Mouse (Mus musculus): ENCODE results near the gene Ppt2.

Ppt2 gene

DNA sequence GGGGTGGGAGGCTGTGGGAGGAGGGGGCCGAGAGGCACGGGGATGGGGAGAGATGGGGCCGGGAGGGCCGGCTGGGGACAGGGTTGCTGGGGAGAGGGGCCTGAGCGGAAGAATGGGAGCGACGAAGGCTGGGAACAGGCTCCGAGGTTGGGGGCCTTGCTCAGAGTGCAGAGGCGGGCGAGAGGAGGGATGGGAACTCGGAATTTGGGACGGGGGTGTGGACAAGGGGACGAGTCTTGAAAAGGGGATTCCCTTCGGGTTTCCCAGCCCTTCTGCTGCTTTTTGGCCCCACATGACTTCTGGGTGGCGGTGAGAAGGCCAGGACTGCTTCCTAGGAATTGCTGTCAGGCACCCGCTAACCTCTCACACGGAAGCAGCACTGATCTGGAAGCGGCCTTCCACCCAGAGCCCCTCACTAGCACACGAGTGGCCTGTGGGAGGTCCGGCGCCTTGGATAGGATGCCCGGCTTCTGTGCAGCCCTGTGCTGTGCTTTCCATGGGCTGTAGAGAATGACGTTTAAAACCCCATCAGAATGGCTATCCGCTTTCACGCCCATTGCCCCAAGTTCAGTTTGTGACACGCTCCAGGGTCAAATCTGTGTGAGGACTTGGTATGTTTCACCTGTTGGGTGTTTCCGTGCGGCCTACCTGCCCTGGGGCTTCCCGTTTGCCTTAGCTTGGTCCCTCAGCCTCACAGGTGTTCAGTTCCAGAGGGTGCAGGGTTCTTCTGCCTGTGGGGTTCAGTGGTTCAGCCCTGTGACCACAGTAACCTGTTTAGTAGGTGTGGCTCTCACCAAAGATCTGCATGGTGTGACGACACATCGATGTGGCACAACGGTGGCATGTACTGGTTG is 21.9 kb downstream of the Ppt2 start:
- DNase-seq (ENCODE audit: low spot score): no peak

DNA sequence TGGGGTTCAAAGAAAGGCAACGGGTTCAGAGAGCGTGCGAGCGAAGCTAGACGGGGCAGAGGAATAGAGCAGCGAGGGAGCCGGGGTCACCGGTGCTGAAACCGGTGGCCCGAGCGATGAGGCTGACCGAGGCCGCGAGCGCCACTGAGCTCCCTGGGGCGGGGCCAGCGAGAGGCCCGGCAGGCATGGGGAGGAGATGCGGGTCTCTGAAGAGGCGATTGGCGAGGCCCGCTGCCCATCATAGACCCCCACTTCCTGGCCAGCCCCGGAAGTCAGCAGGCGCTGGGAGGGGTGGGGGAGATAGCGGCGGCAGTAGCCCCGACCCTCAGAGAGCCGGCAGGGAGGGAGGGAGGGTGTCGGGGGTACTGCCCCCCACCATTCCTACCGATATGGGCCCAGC is 22.7 kb downstream of the Ppt2 start:
- peak; percentile 93 for DNase-seq (ENCODE audit: low spot score)

DNA sequence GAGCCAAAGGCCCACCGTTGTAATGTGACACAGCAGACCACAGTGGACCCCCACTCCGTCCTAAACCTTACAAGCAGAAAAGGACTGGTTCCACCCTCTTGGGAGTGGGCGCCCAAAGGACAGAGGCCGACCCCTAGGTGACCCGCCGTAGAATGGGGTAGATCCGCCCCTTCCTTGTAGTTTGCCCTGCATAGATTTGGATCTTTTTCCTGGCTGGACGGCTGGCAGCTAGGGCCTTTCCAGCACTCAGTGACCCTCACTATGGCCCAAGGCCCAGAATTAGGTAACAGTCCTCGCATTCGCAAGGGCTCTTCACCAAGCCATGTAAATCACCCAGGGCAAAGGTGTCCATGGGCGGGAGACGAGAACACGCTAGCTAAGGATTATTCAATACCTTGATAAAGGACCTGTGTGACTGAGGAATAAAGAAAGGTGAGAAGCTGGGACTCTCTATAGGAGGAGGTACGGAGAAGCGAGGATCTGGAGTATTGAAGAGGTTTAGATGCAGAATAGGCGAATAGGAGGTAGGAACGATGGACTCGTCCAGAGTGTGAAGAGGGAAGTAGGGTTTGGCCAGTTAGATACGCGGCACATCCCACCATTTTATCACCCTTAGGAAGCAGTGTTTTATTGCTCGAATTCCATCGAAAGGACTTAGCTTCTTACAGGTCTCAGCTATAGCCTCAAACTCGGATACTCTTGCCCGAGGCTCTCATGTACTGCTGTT is 23.6 kb downstream of the Ppt2 start:
- no peak for DNase-seq (ENCODE audit: low spot score)

DNA sequence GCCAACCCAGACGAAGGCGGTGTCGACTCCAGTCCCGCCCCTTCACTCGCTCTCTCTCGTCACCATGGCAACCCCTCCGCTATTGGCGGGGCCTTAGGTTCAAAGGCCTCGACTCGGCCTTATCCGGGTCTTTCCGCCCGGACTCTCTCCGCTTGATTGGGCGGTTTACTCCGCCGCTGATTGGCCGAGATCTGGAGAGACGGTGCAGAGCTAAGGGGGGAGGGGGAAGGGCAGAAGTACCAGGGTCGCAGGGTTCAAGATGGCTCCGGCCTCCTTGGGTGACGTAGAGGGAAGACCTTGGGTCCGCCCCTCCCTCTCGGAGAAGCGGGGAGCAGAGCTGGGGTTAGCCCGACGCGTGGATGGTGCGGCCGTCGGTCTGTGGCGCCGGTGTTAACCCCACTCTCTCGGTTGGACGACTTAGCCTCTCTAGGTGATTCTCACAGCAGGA is 24.2 kb downstream of the Ppt2 start, which contains the start of gene Agpat1:
Agpat1 (plus strand) TSS at position 202 of the 448 bp plus-strand sequence.
- DNase-seq (ENCODE audit: low spot score): peak; percentile 98

DNA sequence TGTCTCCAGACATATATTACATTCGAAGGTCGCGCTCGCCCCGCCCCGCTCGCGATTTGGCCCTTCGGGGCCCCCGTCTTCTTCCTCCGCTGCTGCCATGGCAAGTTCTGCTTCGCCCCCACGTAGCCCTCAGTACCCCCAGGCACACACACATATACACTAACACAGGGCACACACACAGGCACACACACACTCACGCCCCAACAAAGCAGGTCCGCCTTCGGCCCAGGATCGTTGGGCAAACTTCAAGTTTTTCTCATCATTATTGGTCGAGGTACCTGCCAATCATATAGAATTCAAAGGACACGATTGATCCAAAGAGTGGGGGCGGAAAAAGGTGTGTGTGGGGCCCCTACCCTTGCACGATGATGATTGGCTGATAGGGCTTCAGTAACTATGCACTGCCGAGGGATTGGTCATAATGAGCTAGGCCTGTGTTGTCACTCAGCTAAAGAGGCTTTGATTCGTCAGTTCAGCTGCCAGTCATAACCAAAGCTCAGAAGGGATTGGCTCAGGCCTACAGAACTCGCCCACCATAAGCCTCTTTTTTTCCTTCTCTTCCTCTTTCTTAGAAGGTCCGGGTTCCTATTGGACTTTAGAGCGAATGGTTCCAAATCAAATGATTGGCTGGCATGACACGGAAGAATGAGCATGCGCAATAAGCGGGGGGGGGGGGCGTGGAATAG is 24.8 kb downstream of the Ppt2 start, which contains the start of gene Rnf5:
Rnf5 (minus strand) TSS at position 316 of the 686 bp plus-strand sequence.
- DNase-seq (ENCODE audit: low spot score): peak; percentile 97

DNA sequence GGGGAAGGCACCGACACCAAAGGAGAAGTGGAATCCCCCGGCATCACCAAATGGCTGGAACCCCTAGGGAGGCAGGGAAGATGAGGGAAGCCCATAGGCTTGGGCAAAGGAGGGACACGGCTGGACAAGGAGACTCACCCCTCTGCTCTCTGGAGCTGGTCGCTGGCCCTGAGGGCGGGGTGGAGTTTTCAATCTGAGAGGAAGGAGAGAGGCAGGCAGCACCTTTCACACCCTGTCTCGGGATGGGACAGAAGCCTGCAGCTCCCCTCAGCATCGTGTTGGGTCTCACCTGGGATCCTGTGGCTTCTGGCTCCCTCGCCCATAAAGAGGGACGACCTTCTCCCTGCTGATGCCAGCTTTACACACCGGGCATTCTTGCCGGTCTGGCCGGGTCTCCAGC is 26.5 kb downstream of the Ppt2 start:
- DNase-seq (ENCODE audit: low spot score): no peak

DNA sequence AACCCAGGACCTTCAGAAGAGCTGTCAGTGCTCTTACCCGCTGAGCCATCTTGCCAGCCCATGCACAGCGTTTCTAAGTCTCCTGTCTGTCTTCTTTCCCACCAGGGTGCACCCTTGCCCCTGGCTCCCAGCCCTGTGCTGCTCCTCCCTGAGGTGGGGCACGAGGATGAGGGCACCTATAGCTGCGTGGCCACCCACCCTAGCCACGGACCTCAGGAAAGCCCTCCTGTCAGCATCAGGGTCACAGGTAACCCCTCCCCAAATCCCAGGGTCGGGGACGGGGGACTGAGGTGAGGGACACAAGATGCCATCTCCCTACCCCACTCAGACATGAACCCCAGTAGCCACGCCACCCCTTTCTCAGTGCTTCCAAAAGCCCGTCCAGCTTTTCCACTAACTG is 28.4 kb downstream of the Ppt2 start:
- no peak for DNase-seq (ENCODE audit: low spot score)

DNA sequence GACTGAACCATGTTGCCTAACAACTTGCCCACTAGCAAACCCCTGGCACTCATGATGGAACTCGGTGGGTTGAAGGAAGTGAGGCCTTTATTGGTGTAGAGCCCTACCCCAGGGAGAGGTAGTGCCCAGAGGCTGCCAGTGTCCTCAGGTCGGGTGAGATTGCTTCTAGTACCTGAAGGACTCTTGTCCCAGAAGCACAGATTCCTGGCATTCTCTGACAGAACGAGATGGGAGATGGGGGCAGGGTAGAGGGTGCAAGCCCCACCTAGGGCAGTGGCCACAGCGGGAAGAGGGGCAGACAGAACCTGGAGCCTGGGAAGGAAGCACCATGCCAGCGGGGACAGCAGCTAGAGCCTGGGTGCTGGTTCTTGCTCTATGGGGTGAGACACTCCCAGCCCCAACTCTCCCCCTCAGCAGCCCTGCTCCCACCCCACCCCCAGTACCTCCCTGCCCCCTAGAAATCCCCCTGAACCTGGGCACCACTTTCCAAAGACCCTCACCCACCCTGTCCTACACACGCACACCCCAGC is 30.7 kb downstream of the Ppt2 start, which contains the start of gene Ager:
Ager (plus strand) TSS at position 297 of the 530 bp plus-strand sequence.
- DNase-seq (ENCODE audit: low spot score): no peak

DNA sequence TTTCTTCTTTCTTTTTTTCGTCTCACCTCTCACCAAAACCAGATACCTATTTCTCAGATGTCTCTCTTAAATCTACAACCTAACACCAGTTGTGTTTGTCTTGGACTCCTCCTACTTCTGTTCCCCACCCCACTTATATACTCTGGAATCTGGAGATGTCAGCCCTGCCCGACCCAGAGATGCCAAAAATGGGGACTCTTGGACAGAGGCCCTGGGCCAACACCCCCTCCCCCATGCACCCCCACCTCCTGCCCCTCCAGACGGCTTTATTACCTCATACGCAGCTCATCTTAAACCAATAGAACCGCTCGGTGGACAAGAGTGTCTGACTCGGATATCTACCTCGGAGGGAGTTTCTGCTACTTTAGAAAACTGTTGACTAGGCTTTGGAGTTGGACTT is 32.2 kb downstream of the Ppt2 start:
- no peak for DNase-seq (ENCODE audit: low spot score)

DNA sequence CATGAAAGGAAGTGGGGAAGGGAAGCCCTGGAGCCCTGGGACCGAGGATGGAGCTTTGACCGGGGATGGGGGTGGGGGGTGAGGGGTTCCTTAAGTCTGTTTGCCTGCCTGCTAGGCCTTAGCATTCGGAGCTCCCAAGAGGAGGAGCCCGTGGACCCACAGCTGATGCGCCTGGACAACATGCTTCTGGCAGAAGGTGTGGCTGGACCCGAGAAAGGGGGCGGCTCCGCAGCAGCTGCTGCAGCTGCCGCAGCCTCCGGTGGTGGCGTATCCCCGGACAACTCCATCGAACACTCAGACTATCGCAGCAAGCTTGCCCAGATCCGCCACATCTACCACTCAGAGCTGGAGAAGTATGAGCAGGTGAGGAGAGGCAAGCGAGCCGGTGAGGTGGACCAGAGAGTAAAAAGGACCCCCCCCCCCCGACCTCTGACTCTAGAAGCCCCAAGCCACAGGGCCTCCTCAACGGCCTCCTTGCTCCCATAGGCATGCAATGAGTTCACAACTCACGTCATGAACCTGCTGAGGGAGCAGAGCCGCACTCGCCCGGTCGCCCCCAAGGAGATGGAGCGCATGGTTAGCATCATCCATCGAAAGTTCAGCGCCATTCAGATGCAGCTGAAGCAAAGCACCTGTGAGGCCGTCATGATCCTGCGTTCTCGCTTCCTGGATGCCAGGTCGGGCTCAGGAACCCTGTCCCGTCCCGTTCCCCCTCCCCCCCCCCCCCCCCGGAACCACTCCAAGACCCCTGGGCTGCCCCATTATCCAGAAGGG is 34.4 kb downstream of the Ppt2 start:
- no peak for DNase-seq (ENCODE audit: low spot score)

DNA sequence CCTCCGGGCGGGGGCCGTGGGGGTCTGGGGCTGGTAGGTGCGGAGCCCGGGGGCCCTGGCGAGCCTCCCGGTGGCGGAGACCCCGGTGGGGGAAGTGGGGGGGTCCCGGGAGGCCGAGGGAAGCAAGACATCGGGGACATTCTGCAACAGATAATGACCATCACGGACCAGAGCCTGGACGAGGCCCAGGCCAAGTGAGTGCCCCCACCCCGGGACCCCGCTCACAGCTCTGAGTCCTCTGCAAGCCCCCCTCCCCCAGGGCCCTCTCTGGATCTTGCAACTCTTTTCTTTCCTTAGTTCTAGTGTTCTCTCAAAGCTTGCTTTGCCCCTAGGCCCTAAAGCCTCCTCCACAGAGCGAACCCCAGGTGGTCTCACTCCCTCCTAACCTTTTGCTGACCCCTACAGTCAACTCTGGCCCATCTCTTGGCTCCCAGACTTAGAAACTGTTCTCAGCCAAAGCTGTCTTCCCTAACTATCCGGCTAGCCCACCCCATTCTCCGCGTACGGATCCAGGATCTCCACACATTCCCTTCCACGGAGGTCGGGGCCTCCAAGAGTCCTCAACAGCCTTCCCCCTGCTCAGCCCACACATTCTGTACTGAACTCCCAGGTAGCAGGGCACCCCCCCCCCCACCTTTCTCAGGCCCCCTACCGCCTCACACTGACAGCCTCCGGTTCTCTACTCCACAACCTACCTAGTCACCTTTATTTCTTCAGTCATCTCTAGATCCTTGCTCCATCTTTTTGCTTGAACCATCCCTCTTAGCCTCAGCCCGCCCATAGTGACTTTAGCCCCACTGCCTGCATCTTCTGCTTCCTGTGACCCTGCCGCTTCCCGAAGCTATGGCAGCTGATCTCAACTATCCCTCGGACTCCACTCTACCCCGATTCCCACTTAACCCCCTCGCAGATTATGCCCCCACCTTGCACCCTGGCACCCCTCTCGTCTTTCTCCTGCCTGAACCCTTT is 35.4 kb downstream of the Ppt2 start:
- DNase-seq (ENCODE audit: low spot score): no peak

DNA sequence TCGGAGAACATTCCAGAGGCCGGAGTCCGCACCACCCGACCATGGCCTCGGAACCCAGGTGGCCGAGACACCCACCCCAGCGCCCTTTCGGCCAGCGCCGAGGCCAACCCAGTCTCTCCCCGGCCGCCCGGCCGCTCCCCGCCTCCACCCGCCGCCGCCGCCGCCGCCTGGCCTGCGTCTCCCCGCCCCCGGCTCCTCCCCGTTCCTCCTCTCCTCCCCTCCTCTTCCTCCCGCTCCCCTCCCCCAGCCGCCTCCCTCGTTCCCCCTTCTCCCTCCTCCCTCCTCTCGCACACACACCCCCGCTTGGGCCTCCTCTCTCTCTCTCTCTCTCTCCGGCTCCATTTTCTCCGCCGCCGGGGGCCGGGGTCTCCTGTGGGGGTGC is 36.3 kb downstream of the Ppt2 start:
- peak; percentile 73 for DNase-seq (ENCODE audit: low spot score)

DNA sequence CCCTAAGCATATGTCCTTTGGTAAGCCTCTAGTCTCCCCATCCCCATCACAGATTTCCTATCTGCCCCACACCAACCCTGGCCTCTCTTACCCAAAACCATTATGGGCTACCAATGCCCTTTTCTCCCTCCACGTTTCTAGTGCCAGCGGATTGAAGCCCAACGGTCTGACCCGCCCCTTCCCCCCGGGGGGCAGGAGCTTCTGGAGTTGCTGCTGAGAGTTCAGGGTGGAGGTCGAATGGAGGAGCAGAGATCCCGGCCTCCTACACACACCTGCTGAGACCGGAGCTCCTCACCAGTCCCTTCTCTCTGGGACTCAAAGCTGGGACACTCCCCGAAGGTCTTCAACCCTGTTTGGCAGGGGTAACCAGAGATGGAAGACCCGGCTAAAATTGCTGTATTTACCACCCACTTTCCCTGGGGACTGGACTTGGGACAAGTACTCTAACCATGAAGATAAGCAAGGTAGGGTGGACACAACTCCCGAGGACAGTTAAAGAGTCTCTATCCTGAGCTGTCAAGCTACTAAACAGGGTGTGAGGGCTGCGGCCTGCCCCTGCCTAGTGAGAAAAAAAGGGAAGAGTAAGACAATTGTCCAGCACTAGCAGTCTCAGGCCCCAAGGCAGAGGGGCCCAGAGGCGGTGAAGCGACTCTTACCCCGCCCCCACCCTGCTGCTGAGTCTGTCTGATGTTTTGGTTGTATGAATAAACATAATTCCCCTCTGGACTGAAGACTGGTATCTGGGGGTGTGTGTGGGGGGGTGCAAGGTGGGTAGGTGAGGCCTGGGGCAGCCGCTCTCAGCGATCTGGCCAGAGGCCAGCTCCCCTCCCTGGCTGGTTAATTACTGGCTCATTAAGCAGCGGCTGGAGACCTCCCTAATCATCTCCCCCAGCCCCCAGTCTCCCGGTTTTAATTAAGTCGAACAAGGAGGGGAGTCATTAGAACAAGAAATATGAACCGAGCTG is 37.0 kb downstream of the Ppt2 start, which contains the start of gene Pbx2:
Pbx2 (plus strand) TSS at position 238 of the 965 bp plus-strand sequence.
- no peak for DNase-seq (ENCODE audit: low spot score)

DNA sequence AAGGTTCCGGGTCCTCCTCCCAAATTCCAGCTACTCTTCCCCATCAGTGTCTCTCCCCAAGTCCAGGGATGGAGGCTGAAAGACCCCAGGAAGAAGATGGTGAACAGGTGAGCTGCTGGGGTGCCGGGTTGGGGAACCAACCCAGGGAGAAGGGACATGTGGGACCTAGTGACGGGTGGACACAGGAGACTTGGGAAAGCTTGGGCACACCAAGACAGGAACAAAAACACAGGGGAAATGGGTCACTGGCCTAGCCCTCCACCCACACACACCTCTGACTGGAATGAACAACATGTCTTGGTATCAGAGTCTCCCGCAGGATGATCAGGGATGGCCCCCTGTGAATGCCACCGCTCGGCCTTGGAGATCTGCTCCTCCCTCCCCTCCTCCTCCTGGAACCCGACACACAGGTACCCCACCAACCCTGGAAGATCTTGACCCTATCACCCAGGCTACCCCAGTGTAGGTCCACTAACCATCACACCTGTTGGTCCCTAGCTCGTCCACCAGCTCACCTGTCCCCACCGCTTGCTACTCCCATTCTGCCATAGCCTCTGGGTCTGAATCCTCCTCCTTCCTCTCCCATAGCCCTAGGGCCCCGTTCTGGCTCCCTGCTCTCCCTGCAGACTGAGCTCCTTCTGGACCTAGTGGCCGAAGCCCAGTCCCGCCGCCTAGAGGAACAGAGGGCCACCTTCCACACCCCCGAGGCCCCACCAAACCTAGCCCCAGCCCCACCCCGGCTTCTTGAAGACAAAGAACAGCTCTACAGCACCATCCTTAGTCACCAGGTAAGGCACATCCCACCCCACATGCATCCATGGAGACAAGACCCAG is 37.9 kb downstream of the Ppt2 start:
- DNase-seq (ENCODE audit: low spot score): no peak

DNA sequence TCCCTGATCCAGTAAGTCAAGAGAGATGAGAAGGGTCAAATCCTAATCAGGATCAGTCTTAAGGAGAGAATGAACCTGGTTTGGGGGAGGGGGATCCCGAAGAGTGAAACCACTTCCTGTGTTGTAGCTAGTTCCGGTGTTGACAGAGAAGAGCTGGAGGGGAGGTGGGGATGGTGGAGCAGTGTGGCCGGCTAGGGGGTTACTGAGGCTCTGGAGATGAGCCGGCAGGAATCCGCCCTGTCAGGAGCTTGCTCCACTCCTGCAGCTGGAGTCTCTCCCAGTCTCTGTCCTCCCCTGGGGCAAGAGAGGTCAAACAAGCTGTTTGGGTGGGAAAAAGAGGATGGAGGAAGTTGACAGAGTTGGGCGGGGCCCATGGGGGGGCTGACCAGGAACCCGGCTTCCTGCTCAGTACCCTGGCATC is 38.6 kb downstream of the Ppt2 start, which contains the start of gene Gpsm3:
Gpsm3 (plus strand) TSS at position 126 of the 421 bp plus-strand sequence.
- DNase-seq (ENCODE audit: low spot score): no peak

DNA sequence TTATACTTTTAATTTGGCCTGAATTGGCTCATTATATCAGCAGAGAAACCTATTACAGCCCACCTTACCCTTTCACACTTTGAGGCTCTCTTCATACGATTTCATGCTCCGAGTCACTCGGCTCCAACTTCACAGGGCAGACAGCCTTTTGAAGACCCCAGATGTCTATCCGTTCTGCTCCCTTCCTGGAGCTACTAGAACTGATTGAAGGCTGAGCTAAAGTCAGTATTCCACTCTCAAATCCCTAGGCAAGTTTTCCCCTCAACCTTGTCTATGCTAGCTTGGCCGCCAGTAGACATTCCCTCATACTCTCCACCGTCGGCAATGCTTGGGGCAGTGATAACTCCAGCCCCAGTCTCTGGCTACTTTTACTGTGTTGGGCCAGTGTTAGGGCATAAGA is 39.1 kb downstream of the Ppt2 start:
- no peak for DNase-seq (ENCODE audit: low spot score)

DNA sequence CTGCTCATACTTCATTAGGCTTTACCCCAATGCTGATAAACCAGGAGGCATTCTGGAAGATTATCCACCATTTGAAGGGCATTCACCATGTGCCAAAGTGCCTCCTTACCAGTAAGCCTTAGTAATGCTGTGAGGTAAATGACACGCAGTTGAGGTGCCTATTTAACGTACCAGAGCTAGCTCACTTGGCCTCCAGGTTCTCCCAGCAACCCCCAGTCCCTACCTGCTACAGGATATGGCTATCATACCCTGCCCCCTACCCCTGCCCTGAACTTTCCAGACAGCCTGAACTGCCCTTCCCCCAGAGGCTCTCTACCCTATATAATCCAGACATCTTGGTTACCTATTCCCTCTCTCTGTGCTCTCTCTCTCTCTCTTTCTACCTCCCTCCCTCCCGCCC is 39.5 kb downstream of the Ppt2 start:
- DNase-seq (ENCODE audit: low spot score): no peak

DNA sequence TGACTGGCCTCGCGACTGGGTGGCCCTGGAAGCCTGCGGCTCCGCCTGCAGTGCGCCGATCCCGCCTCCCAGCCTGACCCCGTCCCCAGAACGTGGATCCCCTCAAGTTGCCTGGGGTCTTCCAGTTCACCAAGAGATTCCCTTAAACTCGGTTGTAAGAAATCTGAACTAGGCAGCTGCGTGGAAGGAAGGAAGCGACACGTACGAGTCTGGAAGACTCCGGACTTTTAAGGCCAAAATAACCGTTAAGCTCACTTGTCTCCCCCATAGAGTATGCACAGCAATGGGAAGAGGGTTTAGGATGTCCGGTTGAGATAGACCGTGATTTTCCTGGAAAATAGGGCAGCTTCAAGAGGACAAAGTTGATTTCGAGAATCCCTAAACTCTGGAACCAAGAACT is 40.5 kb downstream of the Ppt2 start:
- DNase-seq (ENCODE audit: low spot score): no peak

Data from ovary, postnatal 10 days (tissue).